Mouse (Mus musculus) kidney, embryonic 16.5 days (tissue): Measurements from ENCODE around the gene Rfc2. TPM values are rescaled to one million over a fixed set of nuclear protein-coding genes. Genes with fewer than 3 reads are reported as not detected.

ENCODE experiments used
- microRNA-seq: library from miRNA; unstranded; fragments of <30 nt; microRNA quantifications from one replicate; pipeline ENCODE4, GENCODE M21; 2016
- polyA plus RNA-seq: library from polyadenylated mRNA; unstranded; fragments of >200 nt; fragmentation: Nextera tagmentation; extraction: Ambion mirVana; gene quantifications from 2 replicates; pipeline ENCODE4 v1.2.1, GENCODE M21; 2015

The Rfc2 gene
- polyA plus RNA-seq, 1 experiment from 2014 or later, result 302 TPM

Small RNA genes lying within 50 kb of the gene (microRNA-seq; reads per million reads assigned to microRNA genes)
- gene Mir7228, result not detected

Other genes starting within 250 kb of the Rfc2 start
- gene Gtf2ird1, start 124.7 kb upstream of the Rfc2 start, polyA plus RNA-seq, result 73.8 and 76.9 TPM in 2 replicates
- 4.1 and 4.3 TPM in 2 replicates for gene Clip2, start 28.9 kb upstream of the Rfc2 start, polyA plus RNA-seq
- gene Syna, start 21.2 kb upstream of the Rfc2 start, polyA plus RNA-seq, result 0.09 and 0.27 TPM in 2 replicates
- gene Lat2, start 33.7 kb downstream of the Rfc2 start, polyA plus RNA-seq, result 1.8 and 3.6 TPM in 2 replicates
- gene Eif4h, start 58.1 kb downstream of the Rfc2 start, polyA plus RNA-seq, result 492 and 502 TPM in 2 replicates
- 4.9 and 5.2 TPM in 2 replicates for gene Limk1, start 107.2 kb downstream of the Rfc2 start, polyA plus RNA-seq
- gene Eln, start 166.0 kb downstream of the Rfc2 start, polyA plus RNA-seq, result 35.9 and 46.1 TPM in 2 replicates